Mouse (Mus musculus) CH12.LX (cell line): Measurements from ENCODE around the gene Ehd2. TPM values are rescaled to one million over a fixed set of nuclear protein-coding genes. Genes with fewer than 3 reads are reported as not detected.
A peak's percentile ranks its signal among the peaks of the same experiment; 100 is the strongest.

ENCODE experiments used
- DNase-seq: peaks from one replicate; pipeline ENCODE4 v3.0.0-alpha.2; 2013; ENCODE audit errors: extremely low read depth
- H3K27ac ChIP-seq: 2 replicates; pipeline ENCODE4 v1.5.1; 2012; ENCODE audit warnings: low read depth, mild to moderate bottlenecking, control low read depth, moderate library complexity; ENCODE audit not compliant: insufficient read depth
- H3K27me3 ChIP-seq: replicated peaks from 2 replicates; pipeline ENCODE3; 2012; ENCODE audit warnings: inconsistent platforms
- H3K36me3 ChIP-seq, 2 experiments: replicated peaks in 1 of 2; 2 replicates each; pipeline versions ENCODE3 to v1.6.1; 2012; ENCODE audit warnings: inconsistent platforms in 1 of 2, low read length in 1 of 2, mild to moderate bottlenecking in 1 of 2, mixed read lengths in 1 of 2, moderate library complexity in 1 of 2; ENCODE audit not compliant: control insufficient read depth in 1 of 2, insufficient read depth in 1 of 2
- H3K4me1 ChIP-seq, 2 experiments: 2 replicates each; pipeline ENCODE4 v1.6.1; 2012; ENCODE audit warnings: inconsistent platforms in 1 of 2, moderate library complexity in 1 of 2; ENCODE audit not compliant: insufficient read depth in 2 of 2, control insufficient read depth in 1 of 2
- H3K4me2 ChIP-seq: 2 replicates; pipeline ENCODE4 v1.6.1; 2012; ENCODE audit warnings: low read depth, mild to moderate bottlenecking, control low read depth; ENCODE audit not compliant: poor library complexity, insufficient read depth, severe bottlenecking
- H3K4me3 ChIP-seq, 3 experiments: fragments of 150-350 bp in 1 of 3; sonication (generic) in 1 of 3; replicated peaks in 1 of 3; 2 replicates each; pipeline versions ENCODE3 to v1.5.1; 2011 to 2012; ENCODE audit warnings: low read depth in 2 of 3, low read length in 2 of 3, mild to moderate bottlenecking in 2 of 3, moderate library complexity in 2 of 3, control low read depth in 1 of 3, improper control_type of control experiment in 1 of 3, inconsistent platforms in 1 of 3, mixed read lengths in 1 of 3; ENCODE audit not compliant: poor library complexity in 1 of 3
- H3K79me2 ChIP-seq: replicated peaks from 2 replicates; pipeline ENCODE4 v1.6.1; 2012; ENCODE audit warnings: mild to moderate bottlenecking, moderate library complexity; ENCODE audit not compliant: control insufficient read depth, poor library complexity, insufficient read depth, severe bottlenecking; ENCODE audit errors: extremely low read depth
- H3K9ac ChIP-seq: 2 replicates; pipeline ENCODE4 v1.6.1; 2012; ENCODE audit warnings: low read depth, mild to moderate bottlenecking, control low read depth, moderate library complexity; ENCODE audit not compliant: insufficient read depth
- H3K9me3 ChIP-seq: replicated peaks from 2 replicates; pipeline ENCODE3; 2012; ENCODE audit warnings: low read length, inconsistent platforms, mixed read lengths
- BHLHE40 ChIP-seq: IDR thresholded peaks from 2 replicates; pipeline ENCODE4 v1.6.1; 2011; ENCODE audit warnings: mild to moderate bottlenecking, low read depth, low read length, improper control_type of control experiment
- CHD1 ChIP-seq: IDR thresholded peaks from 2 replicates; pipeline ENCODE4 v1.6.1; 2012; ENCODE audit warnings: low read depth, low read length, improper control_type of control experiment, inconsistent platforms
- CHD2 ChIP-seq: IDR thresholded peaks from 2 replicates; pipeline ENCODE4 v1.6.1; 2011; ENCODE audit warnings: low read length, improper control_type of control experiment
- E2F4 ChIP-seq: IDR thresholded peaks from 2 replicates; pipeline ENCODE4 v1.6.1; 2011; ENCODE audit warnings: low read depth, low read length, improper control_type of control experiment; ENCODE audit not compliant: insufficient replicate concordance
- EP300 ChIP-seq: IDR thresholded peaks from 2 replicates; pipeline ENCODE4 v1.6.1; 2011; ENCODE audit warnings: low read length, improper control_type of control experiment
- JUN ChIP-seq: IDR thresholded peaks from 2 replicates; pipeline ENCODE4 v1.6.1; 2011; ENCODE audit warnings: low read depth, mild to moderate bottlenecking, low read length, improper control_type of control experiment, moderate library complexity; ENCODE audit not compliant: insufficient read depth
- JUND ChIP-seq: conservative IDR thresholded peaks from 2 replicates; pipeline ENCODE4 v1.6.1; 2011; ENCODE audit warnings: low read depth, low read length, improper control_type of control experiment
- KAT2A ChIP-seq: IDR thresholded peaks from 2 replicates; pipeline ENCODE4 v1.6.1; 2012; ENCODE audit warnings: low read length, improper control_type of control experiment, inconsistent platforms; ENCODE audit not compliant: insufficient replicate concordance
- MAX ChIP-seq: IDR thresholded peaks from 2 replicates; pipeline ENCODE4 v1.6.1; 2011; ENCODE audit warnings: low read length, improper control_type of control experiment
- MXI1 ChIP-seq: IDR thresholded peaks from 2 replicates; pipeline ENCODE4 v1.6.1; 2011; ENCODE audit warnings: mild to moderate bottlenecking, low read depth, low read length, improper control_type of control experiment
- MYC ChIP-seq: IDR thresholded peaks from 2 replicates; pipeline ENCODE4 v1.6.1; 2011; ENCODE audit warnings: low read depth, mild to moderate bottlenecking, improper control_type of control experiment, low read length
- NRF1 ChIP-seq: IDR thresholded peaks from 2 replicates; pipeline ENCODE4 v1.6.1; 2014; ENCODE audit warnings: low read depth, mild to moderate bottlenecking, inconsistent platforms, low read length, improper control_type of control experiment, moderate library complexity
- POLR2A ChIP-seq: IDR thresholded peaks from 2 replicates; pipeline ENCODE4 v1.6.1; 2011; ENCODE audit warnings: low read depth, mild to moderate bottlenecking, improper control_type of control experiment, low read length
- POLR2AphosphoS2 ChIP-seq: IDR thresholded peaks from 2 replicates; pipeline ENCODE4 v1.6.1; 2011; ENCODE audit warnings: low read depth, low read length, improper control_type of control experiment
- RCOR1 ChIP-seq: conservative IDR thresholded peaks from 2 replicates; pipeline ENCODE4 v1.6.1; 2012; ENCODE audit warnings: low read depth, mild to moderate bottlenecking, inconsistent platforms, low read length, improper control_type of control experiment
- SMC3 ChIP-seq: IDR thresholded peaks from 2 replicates; pipeline ENCODE4 v1.6.1; 2011; ENCODE audit warnings: low read depth, low read length, improper control_type of control experiment
- UBTF ChIP-seq: IDR thresholded peaks from 2 replicates; pipeline ENCODE4 v1.6.1; 2012; ENCODE audit warnings: low read depth, mild to moderate bottlenecking, inconsistent platforms, low read length, improper control_type of control experiment, moderate library complexity
- USF1 ChIP-seq: IDR thresholded peaks from 2 replicates; pipeline ENCODE4 v1.6.1; 2014; ENCODE audit warnings: low read depth, mild to moderate bottlenecking, inconsistent platforms, low read length, improper control_type of control experiment
- ZMIZ1 ChIP-seq: IDR thresholded peaks from 2 replicates; pipeline ENCODE4 v1.6.1; 2012; ENCODE audit warnings: low read depth, mild to moderate bottlenecking, inconsistent platforms, low read length, improper control_type of control experiment
- ZNF384 ChIP-seq: IDR thresholded peaks from 2 replicates; pipeline ENCODE4 v1.6.1; 2012; ENCODE audit warnings: low read depth, low read length, improper control_type of control experiment, inconsistent platforms
- dilution Hi-C: fragments of 300-500 bp; cut with MboI; formaldehyde crosslinking; loops from 2 replicates; pipeline ENCODE4 v1.14.3; 2020; ENCODE audit warnings: low sequenced_read_pairs; ENCODE audit not compliant: extremely low pct_unique_long_range_greater_than_20kb, extremely low pct_ligation_motif_present
- in situ Hi-C: fragments of 300-500 bp; cut with MboI; formaldehyde crosslinking; loops from 3 replicates; pipeline ENCODE4 v1.14.3; 2019; ENCODE audit warnings: low sequenced_read_pairs, low pct_ligation_motif_present, low pct_unique_long_range_greater_than_20kb, mixed read lengths
- polyA plus RNA-seq: library from polyadenylated mRNA; unstranded; fragments of >175 nt; gene quantifications from 2 replicates; pipeline ENCODE4 v1.2.1, GENCODE M21; 2012; ENCODE audit warnings: low read depth; ENCODE audit not compliant: insufficient read length
- total RNA-seq, 2 experiments: library from RNA; depleted of rRNA; stranded (reverse); fragments of 300-350 nt in 1 of 2; fragments of >200 nt in 1 of 2; gene quantifications; 2 replicates each; pipeline ENCODE4 v1.2.3; 2012 to 2014

Ehd2 gene
- total and polyA plus RNA-seq, 3 experiments, result 1.2 to 7.0 (median 5.2) TPM

DNA sequence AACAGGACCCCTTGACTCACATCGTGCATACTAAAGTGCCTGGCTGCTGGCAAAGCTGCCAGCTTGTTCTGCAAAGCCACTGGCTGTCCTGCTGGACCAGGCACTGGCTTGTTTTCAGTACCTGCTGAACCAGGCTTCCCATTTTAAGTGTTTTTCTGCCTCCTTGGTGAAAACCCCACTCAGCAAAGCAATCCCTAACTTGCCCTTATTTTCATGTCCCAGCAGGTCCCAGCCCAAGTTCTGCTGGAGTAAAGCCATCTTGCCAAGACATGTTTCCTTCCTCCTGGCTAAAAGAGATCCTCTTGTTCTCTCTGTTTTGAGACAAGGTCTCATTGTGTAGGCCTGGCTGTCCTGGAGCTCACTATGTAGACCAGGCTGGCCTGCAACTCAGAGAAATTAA is 23.1 kb downstream of the Ehd2 start:
- DNase-seq, result no peak
- Histone ChIP-seq H3K4me3 (peak overlapping the region in 1 of 3 experiments; percentile 3), H3K4me2 (0 out of 2 replicates have a peak overlapping the region, but pooled peaks have one; percentile 11), H3K36me3 (peaks cover 49 to 56% of the 10 kb centered on the region in 2 experiments), H3K9me3 (no peaks in the 10 kb centered on the region), H3K4me1 (peaks cover 16 to 44% of the 10 kb centered on the region in 2 experiments), H3K9ac (no peak overlapping the region), H3K79me2 (peaks cover 28% of the 10 kb centered on the region), H3K27ac (no peak overlapping the region), H3K27me3 (no peaks in the 10 kb centered on the region)
- in situ Hi-C loops (loop anchor here (25.0 kb wide), 1 partner anchor 843 kb away; the partner anchor contains the start of gene Slc1a5), dilution Hi-C loops (no loop called here)
- no peak for TF ChIP-seq KAT2A
- no peak for TF ChIP-seq POLR2AphosphoS2
- no peak for TF ChIP-seq CHD2
- TF ChIP-seq NRF1, result no peak
- TF ChIP-seq MYC, result no peak
- no peak for TF ChIP-seq JUN
- TF ChIP-seq USF1, result no peak
- no peak for TF ChIP-seq POLR2A
- no peak for TF ChIP-seq SMC3
- no peak for TF ChIP-seq CHD1
- no peak for TF ChIP-seq E2F4
- no peak for TF ChIP-seq RCOR1
- no peak for TF ChIP-seq UBTF
- TF ChIP-seq ZMIZ1, result no peak
- no peak for TF ChIP-seq EP300
- TF ChIP-seq JUND, result no peak
- no peak for TF ChIP-seq ZNF384
- TF ChIP-seq BHLHE40, result no peak
- no peak for TF ChIP-seq MAX

DNA sequence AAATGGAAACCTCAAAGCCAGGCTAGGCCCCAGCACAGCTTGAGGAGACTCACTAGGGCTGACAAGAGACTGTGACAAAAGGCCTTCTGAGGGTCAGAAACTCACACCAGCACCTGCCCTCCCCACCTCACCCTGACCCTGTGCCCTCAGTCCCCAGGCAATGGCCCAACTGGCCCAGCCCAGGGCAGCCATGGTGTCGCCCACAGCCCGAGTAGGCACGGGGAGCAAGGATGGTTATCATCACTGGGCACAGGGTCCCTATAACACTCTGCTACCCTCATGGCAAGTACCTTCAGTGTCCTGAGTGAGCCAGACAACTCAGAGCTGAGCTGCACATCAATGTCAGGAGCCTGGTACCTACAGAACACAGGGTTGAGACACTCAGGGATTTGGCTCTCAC is 28.7 kb downstream of the Ehd2 start:
- Histone ChIP-seq H3K4me3 (no peak overlapping the region), H3K27me3 (no peaks in the 10 kb centered on the region), H3K79me2 (peaks cover 9% of the 10 kb centered on the region), H3K9ac (no peak overlapping the region), H3K36me3 (peaks cover 63 to 84% of the 10 kb centered on the region in 2 experiments), H3K27ac (no peak overlapping the region), H3K4me2 (no peak overlapping the region), H3K4me1 (peaks cover 0 to 2% of the 10 kb centered on the region in 2 experiments; a peak in 2 of 4 replicates), H3K9me3 (no peaks in the 10 kb centered on the region)
- no peak for DNase-seq
- no peak for TF ChIP-seq JUND
- TF ChIP-seq ZMIZ1, result no peak
- no peak for TF ChIP-seq MXI1
- dilution Hi-C loops, result no loop called here
- in situ Hi-C loops, result loop anchor here (25.0 kb wide), 1 partner anchor 849 kb away; the partner anchor contains the start of gene Slc1a5
